Mouse (Mus musculus) lung, postnatal 0 days (tissue): ENCODE measurements around the gene Gm11938. TPM values are rescaled to one million over a fixed set of nuclear protein-coding genes. Genes with fewer than 3 reads are reported as not detected.
"Not testable (repeated sequence)": the region's sequence is repeated elsewhere in the genome, so short reads cannot be mapped to it uniquely, and the experiment has no call there.

ENCODE experiments used
- ATAC-seq: fragments of 200-750 bp; cut with Nextera tagmentation; 2 replicates; pipeline ENCODE4 v1.8.0; 2017; ENCODE audit warnings: moderate library complexity
- DNase-seq: peaks from one replicate; pipeline ENCODE4 v3.0.0-alpha.2; 2016; ENCODE audit warnings: low spot score
- H3K27ac ChIP-seq: fragments of 300-500 bp; sonication (generic); 2 replicates; pipeline ENCODE4 v1.5.1; 2014; ENCODE audit warnings: antibody characterized with exemption, mild to moderate bottlenecking, low read length, mixed read lengths
- H3K27me3 ChIP-seq: fragments of 300-500 bp; sonication (generic); replicated peaks from 2 replicates; pipeline ENCODE4 v1.6.1; 2014; ENCODE audit warnings: low read length, mixed read lengths; ENCODE audit not compliant: insufficient read depth
- H3K36me3 ChIP-seq: fragments of 300-500 bp; sonication (generic); 2 replicates; pipeline ENCODE4 v1.6.1; 2014; ENCODE audit warnings: low read length, mixed read lengths; ENCODE audit not compliant: insufficient read depth
- H3K4me1 ChIP-seq: fragments of 300-500 bp; sonication (generic); 2 replicates; pipeline ENCODE4 v1.6.1; 2014; ENCODE audit warnings: antibody characterized with exemption, low read depth, low read length, mixed read lengths; ENCODE audit not compliant: insufficient read depth
- H3K4me2 ChIP-seq: fragments of 300-500 bp; sonication (generic); replicated peaks from 2 replicates; pipeline ENCODE4 v1.6.1; 2014; ENCODE audit warnings: low read depth, mild to moderate bottlenecking, low read length, moderate library complexity, mixed read lengths
- H3K4me3 ChIP-seq: fragments of 300-500 bp; sonication (generic); 2 replicates; pipeline ENCODE4 v1.5.1; 2014; ENCODE audit warnings: low read depth, low read length
- H3K9ac ChIP-seq: fragments of 300-500 bp; sonication (generic); replicated peaks from 2 replicates; pipeline ENCODE4 v1.6.1; 2014; ENCODE audit warnings: low read depth, mild to moderate bottlenecking
- H3K9me3 ChIP-seq: fragments of 300-500 bp; sonication (generic); 2 replicates; pipeline ENCODE4 v1.6.1; 2016; ENCODE audit warnings: low read length, mixed read lengths
- CTCF ChIP-seq: IDR thresholded peaks from 2 replicates; pipeline ENCODE4 v1.5.1; 2016; ENCODE audit warnings: antibody characterized with exemption, mild to moderate bottlenecking
- EP300 ChIP-seq: IDR thresholded peaks from 2 replicates; pipeline ENCODE4 v1.6.1; 2016; ENCODE audit warnings: antibody characterized with exemption, mild to moderate bottlenecking, control low read depth
- WGBS: fragments of 180-500 bp; shearing (Covaris S2); extraction: QIAGEN DNeasy Blood & Tissue Kit; methylation state at CpG from one replicate; pipeline ENCODE4 v1.1.7; 2014; 5-methylcytosine and 5-hydroxymethylcytosine counted together
- polyA plus RNA-seq: library from polyadenylated mRNA; unstranded; fragments of >200 nt; fragmentation: Nextera tagmentation; extraction: Ambion mirVana; gene quantifications from 2 replicates; pipeline ENCODE4 v1.2.1, GENCODE M21; 2015

Gene Gm11938
- polyA plus RNA-seq, 1 experiment from 2014 or later, result not detected

DNA sequence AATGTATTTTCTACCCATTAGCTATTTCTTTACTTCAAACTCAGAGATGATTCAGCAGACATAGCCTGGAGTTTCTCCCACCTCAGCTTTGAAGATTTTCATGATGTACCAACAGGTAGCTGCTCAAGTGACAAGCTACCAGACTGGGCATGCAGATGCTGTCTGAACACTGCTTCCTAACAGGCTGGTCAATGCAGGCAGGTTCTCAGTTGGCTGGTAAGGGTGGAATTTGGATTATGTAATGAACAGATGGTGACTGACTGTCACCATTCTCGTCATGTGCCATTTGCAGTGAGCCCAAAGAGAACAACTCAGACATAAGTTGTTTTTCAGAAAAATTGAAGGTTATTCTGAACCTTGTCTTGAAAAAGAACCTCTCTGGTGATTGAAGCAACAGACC is 6.0 kb upstream of the Gm11938 start:
- no peak for TF ChIP-seq CTCF
- no peak overlapping the region for H3K9ac ChIP-seq
- no peak overlapping the region for H3K4me3 ChIP-seq
- no peak overlapping the region for H3K4me2 ChIP-seq
- WGBS, result 70% methylated on average over 1 of the region's 1 CpGs
- no peaks in the 10 kb centered on the region for H3K4me1 ChIP-seq
- H3K36me3 ChIP-seq, result no peaks in the 10 kb centered on the region
- ATAC-seq (no peak), DNase-seq (no peak)
- no peak overlapping the region for H3K27ac ChIP-seq
- no peaks in the 10 kb centered on the region for H3K9me3 ChIP-seq
- no peaks in the 10 kb centered on the region for H3K27me3 ChIP-seq

DNA sequence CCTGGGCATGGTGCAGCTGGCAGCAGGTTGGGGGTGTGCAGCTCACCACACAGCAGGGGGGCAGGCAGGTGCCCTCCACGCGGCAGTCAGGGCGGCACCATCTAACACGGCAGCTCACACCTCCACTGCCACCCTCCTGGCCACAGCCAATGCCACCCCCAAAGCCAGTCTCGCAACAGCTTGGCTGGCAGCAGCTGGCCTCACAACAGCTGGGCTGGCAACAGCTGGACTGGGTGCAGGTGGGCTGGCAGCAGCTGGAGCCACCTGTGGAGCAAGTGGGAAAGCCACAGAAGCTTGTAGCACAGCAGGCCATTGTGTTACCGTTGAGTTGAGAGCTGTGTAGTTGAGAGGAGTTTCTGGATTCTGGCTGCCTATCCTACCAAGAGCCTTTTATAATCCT is 5.4 kb downstream of the Gm11938 start, which contains the start of gene Krtap9-3:
Gene Krtap9-3, minus strand, starts transcription at position 364 of the 400 bp plus-strand sequence.
- not testable (repeated sequence) for H3K9me3 ChIP-seq, H3K27me3 ChIP-seq, H3K4me1 ChIP-seq, DNase-seq, H3K36me3 ChIP-seq, H3K9ac ChIP-seq, ATAC-seq, H3K4me2 ChIP-seq, H3K4me3 ChIP-seq, H3K27ac ChIP-seq
- WGBS, result 64% methylated on average over 6 of the region's 6 CpGs

DNA sequence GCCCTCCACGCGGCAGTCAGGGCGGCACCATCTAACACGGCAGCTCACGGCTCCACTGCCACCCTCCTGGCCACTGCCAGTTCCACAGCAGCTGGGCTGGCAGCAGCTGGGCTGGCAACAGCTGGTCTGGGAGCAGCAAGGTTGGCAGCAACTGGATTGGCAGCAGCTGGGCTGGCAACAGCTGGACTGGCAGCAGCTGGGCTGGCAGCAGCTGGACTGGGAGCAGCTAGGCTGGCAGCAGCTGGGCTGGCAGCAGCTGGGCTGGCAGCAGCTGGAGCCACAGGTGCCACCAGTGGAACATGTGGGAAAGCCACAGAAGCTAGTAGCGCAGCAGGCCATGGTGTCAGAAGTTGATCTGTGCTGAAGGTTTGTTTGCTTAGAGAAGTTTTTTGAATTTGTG is 12.1 kb downstream of the Gm11938 start, which contains the start of gene Krtap1-3:
Gene Krtap1-3, minus strand, starts transcription at position 359 of the 400 bp plus-strand sequence.
- H3K9me3 ChIP-seq, result no peaks in the 10 kb centered on the region
- ATAC-seq, result no peak
- no peaks in the 10 kb centered on the region for H3K36me3 ChIP-seq
- no peak within 1 kb of the TSS for H3K4me3 ChIP-seq
- no peak within 1 kb of the TSS for H3K27ac ChIP-seq
- 90% methylated on average over 6 of the region's 6 CpGs for WGBS
- no peaks in the 10 kb centered on the region for H3K27me3 ChIP-seq
- H3K9ac ChIP-seq, result no peak within 1 kb of the TSS
- TF ChIP-seq EP300, result no peak
- no peak for TF ChIP-seq CTCF
- no peak for DNase-seq
- H3K4me1 ChIP-seq, result no peaks in the 10 kb centered on the region
- H3K4me2 ChIP-seq, result no peak within 1 kb of the TSS

DNA sequence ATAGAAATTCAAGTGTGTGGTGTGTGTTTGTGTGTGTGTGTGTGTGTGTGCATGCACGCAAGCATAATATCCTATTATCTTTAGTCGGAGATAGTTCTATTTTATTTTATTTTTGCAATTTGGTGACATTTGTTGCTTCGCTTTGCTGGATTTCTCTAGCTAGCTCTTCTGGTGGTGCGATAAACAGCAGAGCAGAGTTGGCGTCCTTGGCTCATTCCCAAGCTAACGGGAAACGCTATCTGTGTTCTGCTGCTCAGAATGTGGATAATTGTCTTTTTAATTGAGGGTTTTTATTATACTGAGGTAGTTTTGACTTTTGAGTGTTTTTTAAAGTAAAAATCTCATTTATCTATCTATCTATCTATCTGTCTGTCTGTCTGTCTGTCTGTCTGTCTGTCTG is 18.0 kb downstream of the Gm11938 start:
- DNase-seq (no peak), ATAC-seq (no peak)
- Histone ChIP-seq H3K9ac (no peak overlapping the region), H3K27me3 (no peaks in the 10 kb centered on the region), H3K9me3 (no peaks in the 10 kb centered on the region), H3K4me3 (no peak overlapping the region), H3K27ac (no peak overlapping the region), H3K4me2 (no peak overlapping the region), H3K4me1 (no peaks in the 10 kb centered on the region), H3K36me3 (no peaks in the 10 kb centered on the region)
- no peak for TF ChIP-seq EP300
- no peak for TF ChIP-seq CTCF
- WGBS, result 77% methylated on average over 7 of the region's 7 CpGs

DNA sequence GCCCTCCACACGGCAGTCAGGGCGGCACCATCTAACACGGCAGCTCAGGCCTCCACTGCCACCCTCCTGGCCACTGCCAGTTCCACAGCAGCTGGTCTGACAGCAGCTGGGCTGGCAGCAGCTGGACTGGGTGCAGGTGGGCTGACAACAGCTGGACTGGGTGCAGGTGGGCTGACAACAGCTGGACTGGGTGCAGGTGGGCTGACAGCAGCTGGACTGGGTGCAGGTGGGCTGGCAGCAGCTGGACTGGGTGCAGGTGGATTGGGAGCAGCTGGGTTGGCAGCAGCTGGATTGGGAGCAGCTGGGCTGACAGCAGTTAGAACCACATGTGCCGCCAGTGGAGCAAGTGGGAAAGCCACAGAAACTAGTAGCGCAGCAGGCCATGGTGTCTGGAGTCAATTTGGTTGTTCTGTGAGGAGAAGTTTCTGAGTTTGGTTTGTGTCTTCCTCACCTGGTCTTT is 19.8 kb downstream of the Gm11938 start, which contains the start of gene Krtap1-4:
Gene Krtap1-4, minus strand, starts transcription at position 410 of the 460 bp plus-strand sequence.
- H3K4me2 ChIP-seq, result no peak within 1 kb of the TSS
- no peak within 1 kb of the TSS for H3K9ac ChIP-seq
- no peak for ATAC-seq
- H3K27ac ChIP-seq, result no peak within 1 kb of the TSS
- no peak for TF ChIP-seq EP300
- no peak for TF ChIP-seq CTCF
- H3K4me3 ChIP-seq, result no peak within 1 kb of the TSS
- no peaks in the 10 kb centered on the region for H3K36me3 ChIP-seq
- H3K4me1 ChIP-seq, result no peaks in the 10 kb centered on the region
- DNase-seq, result no peak
- no peaks in the 10 kb centered on the region for H3K27me3 ChIP-seq
- 77% methylated on average over 5 of the region's 5 CpGs for WGBS
- no peaks in the 10 kb centered on the region for H3K9me3 ChIP-seq

DNA sequence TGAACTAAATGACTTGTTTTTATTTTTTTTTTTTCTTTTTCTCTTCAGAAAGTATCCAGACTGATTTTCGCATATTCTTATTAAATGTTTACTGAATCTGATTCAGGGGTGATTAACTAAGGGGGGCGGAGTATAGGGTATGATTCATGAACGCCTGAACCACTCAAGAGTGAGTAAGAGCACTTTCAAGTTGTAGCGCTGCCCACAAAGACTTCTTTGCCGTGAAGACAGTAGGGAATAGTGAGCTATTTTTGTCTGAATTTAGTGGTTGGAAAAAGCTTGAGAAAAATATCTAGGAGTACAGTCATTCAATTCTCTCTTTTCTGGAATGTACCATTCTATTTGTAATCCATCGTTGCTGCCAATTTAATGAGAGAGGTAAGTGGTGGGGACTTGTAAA is 21.5 kb downstream of the Gm11938 start:
- DNase-seq (peak; percentile 65), ATAC-seq (peak; percentile 58; the same call in 1 of the 2 replicates)
- Histone ChIP-seq H3K9me3 (no peaks in the 10 kb centered on the region), H3K36me3 (no peaks in the 10 kb centered on the region), H3K4me3 (no peak overlapping the region), H3K9ac (no peak overlapping the region), H3K4me1 (no peaks in the 10 kb centered on the region), H3K27ac (no peak overlapping the region), H3K4me2 (no peak overlapping the region), H3K27me3 (no peaks in the 10 kb centered on the region)
- WGBS, result 55% methylated on average over 6 of the region's 6 CpGs
- TF ChIP-seq EP300 (0 out of 2 replicates have a peak, but pooled peaks have one; percentile 48), CTCF (no peak)

DNA sequence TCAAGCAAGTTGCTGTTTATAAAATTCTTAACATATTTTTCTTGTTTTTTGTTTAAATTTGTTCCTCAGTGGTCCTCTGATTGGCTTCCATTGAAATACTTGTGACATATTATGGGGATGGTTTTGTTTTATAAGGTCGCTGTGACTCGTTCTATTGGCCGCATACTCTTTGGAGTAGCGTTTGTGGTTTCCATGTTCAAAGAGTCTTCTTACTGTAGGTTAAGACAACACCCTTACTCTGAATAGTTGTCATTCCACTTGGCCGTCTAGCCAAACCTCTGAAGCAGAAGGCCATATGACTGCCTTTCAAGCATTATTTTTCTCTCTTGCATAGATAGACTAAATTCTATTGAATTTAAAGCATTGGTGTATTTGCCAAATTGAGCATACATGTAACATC is 22.1 kb downstream of the Gm11938 start:
- no peak for ATAC-seq

More for the DNA sequence above, 22.1 kb downstream of the Gm11938 start:
- H3K9ac ChIP-seq, result no peak overlapping the region
- H3K9me3 ChIP-seq, result no peaks in the 10 kb centered on the region
- no peak overlapping the region for H3K4me3 ChIP-seq
- no peak overlapping the region for H3K27ac ChIP-seq
- no peak for TF ChIP-seq EP300
- TF ChIP-seq CTCF, result no peak
- no peaks in the 10 kb centered on the region for H3K27me3 ChIP-seq
- no peak overlapping the region for H3K4me2 ChIP-seq
- no peaks in the 10 kb centered on the region for H3K36me3 ChIP-seq
- H3K4me1 ChIP-seq, result no peaks in the 10 kb centered on the region
- DNase-seq, result no peak
- 71% methylated on average over 5 of the region's 5 CpGs for WGBS
